Mouse (Mus musculus): ENCODE measurements around the gene Pon1. TPM values are rescaled to one million over a fixed set of nuclear protein-coding genes. Genes with fewer than 3 reads are reported as not detected.
A peak's percentile ranks its signal among the peaks of the same experiment; 100 is the strongest.

Pon1 gene
- total RNA-seq, 2 experiments from 2014 or later = 0.60 TPM; not detected in 1

GRCm38 (mm10) chr6:5147488-5148142 is 46.1 kb downstream of the Pon1 start:
- peak; percentile 59 for ATAC-seq (replicated peaks; ENCODE audit: low FRiP score, poor library complexity, severe bottlenecking)

GRCm38 (mm10) chr6:5139666-5140065 is 54.1 kb downstream of the Pon1 start:
- no peak for ATAC-seq (replicated peaks; ENCODE audit: low FRiP score, poor library complexity, severe bottlenecking)

- ATAC-seq (replicated peaks; ENCODE audit: low FRiP score, poor library complexity, severe bottlenecking) = no peak
These were observed 54.7 kb downstream of the Pon1 start for GRCm38 (mm10) chr6:5138875-5139631.

- no peak for ATAC-seq (replicated peaks; ENCODE audit: low FRiP score, poor library complexity, severe bottlenecking)
These were observed 57.7 kb downstream of the Pon1 start for GRCm38 (mm10) chr6:5136046-5136445.

DNA sequence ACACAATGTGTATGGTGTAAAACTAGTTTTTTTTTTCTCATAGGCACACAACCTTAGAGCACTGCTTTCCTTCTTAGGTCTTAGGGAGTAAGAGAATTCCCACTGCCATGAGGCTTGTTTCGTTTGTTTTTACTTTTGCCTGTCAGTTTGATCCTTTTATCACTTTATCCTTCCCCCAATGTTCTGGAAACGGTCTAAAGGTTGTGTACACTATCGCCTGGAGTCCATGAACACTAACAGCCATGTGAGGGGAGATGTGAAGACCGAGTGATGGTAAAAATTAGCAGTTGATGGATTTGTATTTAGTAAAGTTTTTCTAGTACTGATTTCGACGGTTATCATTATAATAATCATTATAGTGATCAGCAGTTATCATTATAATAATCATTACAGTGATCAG is 58.8 kb downstream of the Pon1 start:
- no peak for ATAC-seq (replicated peaks; ENCODE audit: low FRiP score, poor library complexity, severe bottlenecking)

DNA sequence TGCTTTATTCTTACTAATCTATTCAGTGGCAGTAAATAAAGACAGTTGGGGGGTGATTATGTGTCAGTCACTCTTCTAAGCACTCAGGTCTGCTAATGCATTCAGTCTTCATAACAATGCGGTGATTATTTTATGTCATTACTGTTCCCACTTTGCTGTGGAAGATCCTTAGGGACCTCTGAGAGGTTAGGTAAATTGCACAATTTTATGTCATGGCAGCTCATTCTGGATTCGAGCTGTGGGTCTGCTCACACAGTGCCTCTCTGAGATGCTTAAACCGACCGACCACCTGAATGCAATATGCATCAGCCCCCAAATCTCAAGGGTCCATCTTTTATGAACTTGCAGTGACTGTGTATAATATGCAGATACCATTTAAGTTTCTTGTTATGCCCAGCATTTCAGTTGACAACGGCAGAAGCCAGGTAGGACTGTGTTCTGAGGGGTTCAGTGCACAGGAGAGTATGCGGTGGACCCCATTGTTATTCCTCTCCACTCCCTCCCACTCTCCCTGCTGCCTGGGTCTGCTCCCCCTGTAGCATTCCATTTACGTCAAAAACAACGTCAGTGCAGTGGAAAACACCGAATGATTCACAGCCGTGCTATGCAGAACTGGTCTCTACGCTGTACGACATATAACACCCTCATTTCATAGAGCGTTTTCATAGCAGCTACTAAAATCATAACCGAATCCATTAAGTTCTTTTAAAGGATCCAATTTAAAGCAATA is 64.2 kb downstream of the Pon1 start:
- ATAC-seq (replicated peaks; ENCODE audit: low FRiP score, poor library complexity, severe bottlenecking) = no peak

GRCm38 (mm10) chr6:5120229-5120628 is 73.5 kb downstream of the Pon1 start:
- ATAC-seq (replicated peaks; ENCODE audit: low FRiP score, poor library complexity, severe bottlenecking) = no peak

- no peak for ATAC-seq (replicated peaks; ENCODE audit: low FRiP score, poor library complexity, severe bottlenecking)
These were observed 74.4 kb downstream of the Pon1 start for GRCm38 (mm10) chr6:5119181-5119910.

Other genes with a start within 250 kb of the Pon1 start
- 4.4 and 11.7 TPM in 2 replicates for gene Pon3, start 62.3 kb upstream of the Pon1 start, total RNA-seq (2015; ENCODE audit: low replicate concordance)
- gene Pon3, start 62.3 kb upstream of the Pon1 start, total RNA-seq (2017; ENCODE audit: low replicate concordance) = 7.2 and 8.9 TPM in 2 replicates
- 57.6 and 68.1 TPM in 2 replicates for gene Pon2, start 104.5 kb upstream of the Pon1 start, total RNA-seq (2015; ENCODE audit: low replicate concordance)
- gene Pon2, start 104.5 kb upstream of the Pon1 start, total RNA-seq (2017; ENCODE audit: low replicate concordance) = 43.8 and 45.8 TPM in 2 replicates
- not detected in 2 replicates for gene Asb4, start 189.4 kb upstream of the Pon1 start, total RNA-seq (2015; ENCODE audit: low replicate concordance)
- not detected in 2 replicates for gene Asb4, start 189.4 kb upstream of the Pon1 start, total RNA-seq (2017; ENCODE audit: low replicate concordance)

Measured in erythroblast, adult 5-6 weeks (primary cell).